Mouse (Mus musculus) ovary, adult 18-20 months (tissue): ENCODE results near the gene Klf7.

ENCODE experiments used
- DNase-seq: peaks from one replicate; pipeline ENCODE4 v3.0.0; 2022; ENCODE audit warnings: low spot score, mixed read lengths

Gene Klf7

GRCm38 (mm10) chr1:64020672-64021635 lies 101.1 kb downstream of the Klf7 start:
- no peak for DNase-seq

- DNase-seq = no peak
Measured at GRCm38 (mm10) chr1:64019127-64019635, 102.9 kb downstream of the Klf7 start.

GRCm38 (mm10) chr1:64018466-64019077 lies 103.5 kb downstream of the Klf7 start:
- no peak for DNase-seq

- no peak for DNase-seq
Measured at GRCm38 (mm10) chr1:64014091-64014490, 108.0 kb downstream of the Klf7 start.

GRCm38 (mm10) chr1:64008994-64009393 lies 113.1 kb downstream of the Klf7 start:
- no peak for DNase-seq

- DNase-seq = no peak
Measured at GRCm38 (mm10) chr1:64008031-64008430, 114.1 kb downstream of the Klf7 start.

GRCm38 (mm10) chr1:64005194-64005593 lies 116.9 kb downstream of the Klf7 start:
- no peak for DNase-seq

- DNase-seq = no peak
Measured at GRCm38 (mm10) chr1:64003525-64004291, 118.4 kb downstream of the Klf7 start.

GRCm38 (mm10) chr1:64002036-64002435 lies 120.0 kb downstream of the Klf7 start:
- DNase-seq = no peak

GRCm38 (mm10) chr1:64000597-64000996 lies 121.5 kb downstream of the Klf7 start:
- no peak for DNase-seq

- no peak for DNase-seq
Measured at GRCm38 (mm10) chr1:63999481-63999880, 122.6 kb downstream of the Klf7 start.

GRCm38 (mm10) chr1:63998901-63999300 lies 123.2 kb downstream of the Klf7 start:
- DNase-seq = no peak

GRCm38 (mm10) chr1:63998139-63998538 lies 123.9 kb downstream of the Klf7 start:
- DNase-seq = no peak

GRCm38 (mm10) chr1:63995828-63996227 lies 126.3 kb downstream of the Klf7 start:
- no peak for DNase-seq

GRCm38 (mm10) chr1:63995137-63995492 lies 127.0 kb downstream of the Klf7 start:
- no peak for DNase-seq

GRCm38 (mm10) chr1:63994248-63995136 lies 127.6 kb downstream of the Klf7 start:
- peak; percentile 34 for DNase-seq

GRCm38 (mm10) chr1:63992506-63992905 lies 129.6 kb downstream of the Klf7 start:
- no peak for DNase-seq

GRCm38 (mm10) chr1:63990416-63990815 lies 131.7 kb downstream of the Klf7 start:
- no peak for DNase-seq

GRCm38 (mm10) chr1:63980733-63981132 lies 141.3 kb downstream of the Klf7 start:
- no peak for DNase-seq
